Mouse (Mus musculus): ENCODE measurements around the gene Ddx46.
"Not testable (repeated sequence)": the region's sequence is repeated elsewhere in the genome, so short reads cannot be mapped to it uniquely, and the experiment has no call there.

Gene Ddx46

GRCm38 (mm10) chr13:55634639-55635127 is at the start of gene Ddx46:
TSS of gene Ddx46 (plus strand) at chr13:55635027.
- DNase-seq (ENCODE audit: low spot score), result peak; percentile 71

GRCm38 (mm10) chr13:55591961-55592490 is 42.8 kb upstream of the Ddx46 start:
- no peak for DNase-seq (ENCODE audit: low spot score)

- DNase-seq (ENCODE audit: low spot score), result peak; percentile 94
Measured at GRCm38 (mm10) chr13:55592512-55593253, 42.1 kb upstream of the Ddx46 start.

- no peak for DNase-seq (ENCODE audit: low spot score)
Measured at GRCm38 (mm10) chr13:55593254-55593747, 41.5 kb upstream of the Ddx46 start.

GRCm38 (mm10) chr13:55595375-55595774 is 39.5 kb upstream of the Ddx46 start:
- peak; percentile 68 for DNase-seq (ENCODE audit: low spot score)

- DNase-seq (ENCODE audit: low spot score), result no peak
Measured at GRCm38 (mm10) chr13:55596802-55597201, 38.0 kb upstream of the Ddx46 start.

DNA sequence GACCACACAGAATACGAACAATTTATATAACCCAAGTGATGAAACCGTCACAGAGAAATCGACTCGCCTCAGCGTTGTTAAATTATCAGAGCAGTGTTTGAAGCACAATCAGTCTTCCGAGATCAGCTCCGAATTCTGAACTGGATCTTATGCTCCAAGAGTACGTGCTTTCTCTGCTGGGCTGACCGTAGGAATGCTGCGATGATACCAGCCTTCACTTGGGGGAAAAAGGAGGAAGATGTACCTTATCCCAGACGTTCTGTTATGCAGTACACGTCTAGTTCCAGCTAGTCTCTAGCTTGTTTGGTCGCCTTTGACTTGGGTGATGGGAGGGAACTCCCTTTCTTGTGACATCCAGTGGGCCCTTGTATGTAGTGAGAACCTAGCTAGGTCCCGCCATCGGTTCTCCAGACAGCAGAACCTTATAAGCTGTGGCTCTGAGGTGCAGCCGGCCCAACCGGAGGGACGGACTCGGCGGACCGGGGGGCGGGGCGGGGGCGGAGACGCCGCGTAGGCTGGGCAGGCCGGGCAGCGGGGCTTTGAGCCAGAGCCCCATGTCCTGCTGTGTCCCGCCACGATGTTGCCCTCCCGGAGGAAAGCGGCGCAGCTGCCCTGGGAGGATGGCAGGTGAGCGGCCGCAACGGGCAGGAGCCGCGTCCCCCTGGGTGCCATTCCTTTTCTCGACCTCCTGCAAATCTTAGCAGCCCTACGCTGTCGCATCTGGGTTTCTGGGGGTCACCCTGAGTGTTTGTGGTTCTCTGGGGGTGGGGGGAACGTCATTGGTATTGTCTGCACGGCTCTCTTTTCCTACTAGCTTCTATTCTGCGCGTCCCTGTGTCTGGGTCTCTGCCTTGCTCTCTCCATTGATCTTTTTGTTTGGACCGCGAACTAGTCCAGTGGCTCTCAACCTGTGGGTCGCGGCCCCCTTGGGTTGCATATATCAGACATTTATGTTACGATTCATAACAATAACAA is 35.0 kb upstream of the Ddx46 start, which contains the start of gene B4galt7:
Gene B4galt7 (plus strand): TSS at position 331 of the 975 bp plus-strand sequence.
- peak; percentile 66 for DNase-seq (ENCODE audit: low spot score)

GRCm38 (mm10) chr13:55600657-55601056 is 34.2 kb upstream of the Ddx46 start:
- no peak for DNase-seq (ENCODE audit: low spot score)

DNA sequence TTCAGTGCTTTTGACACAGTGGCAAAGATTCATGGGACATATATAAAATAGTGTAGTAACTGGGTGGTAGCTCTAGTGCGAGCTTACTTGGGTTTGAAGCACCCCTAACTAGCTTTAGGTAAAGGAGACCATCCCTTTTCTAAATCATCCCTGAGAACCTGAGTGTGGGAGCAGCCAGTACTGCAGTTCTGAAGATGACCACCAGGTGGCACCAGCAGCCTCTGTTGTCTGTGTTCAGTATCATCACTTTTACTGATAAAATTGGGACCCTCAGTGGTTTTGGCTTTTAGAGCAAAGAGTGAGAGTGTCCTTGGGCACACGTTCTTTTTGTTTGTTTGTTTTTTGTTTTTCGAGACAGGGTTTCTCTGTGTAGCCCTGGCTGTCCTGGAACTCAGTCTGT is 33.2 kb upstream of the Ddx46 start:
- DNase-seq (ENCODE audit: low spot score), result peak; percentile 65

GRCm38 (mm10) chr13:55604606-55605005 is 30.2 kb upstream of the Ddx46 start:
- DNase-seq (ENCODE audit: low spot score), result no peak

DNA sequence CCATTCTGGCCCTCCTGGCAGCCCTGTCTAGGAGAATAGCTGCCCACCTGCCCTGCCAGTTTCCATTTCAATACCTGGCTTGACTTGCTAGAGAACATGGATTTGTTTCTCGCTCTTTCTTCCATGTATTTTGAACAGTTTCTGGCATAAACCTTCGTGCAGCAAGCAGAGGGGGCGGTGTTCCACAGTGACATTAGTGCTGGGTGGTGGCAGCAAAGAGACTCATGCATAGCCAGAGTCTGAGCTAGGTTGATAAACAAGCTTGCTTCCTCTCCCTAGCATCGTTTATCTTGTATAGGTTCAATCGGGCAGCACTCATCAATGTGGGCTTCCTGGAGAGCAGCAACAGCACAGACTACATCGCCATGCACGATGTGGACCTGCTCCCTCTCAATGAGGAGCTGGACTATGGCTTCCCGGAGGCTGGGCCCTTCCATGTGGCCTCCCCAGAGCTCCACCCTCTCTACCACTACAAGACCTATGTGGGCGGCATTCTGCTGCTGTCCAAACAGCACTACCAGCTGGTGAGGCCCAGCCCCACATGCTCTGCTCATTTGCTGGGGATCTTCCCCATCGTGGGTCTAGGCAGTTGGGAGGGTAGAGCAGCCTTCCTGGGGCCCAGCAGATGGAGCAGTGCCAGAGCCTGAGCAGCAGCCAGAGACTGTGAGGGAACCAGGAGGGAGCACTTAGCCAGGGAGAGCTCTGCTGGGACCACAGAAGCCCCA is 27.8 kb upstream of the Ddx46 start:
- DNase-seq (ENCODE audit: low spot score), result no peak

- no peak for DNase-seq (ENCODE audit: low spot score)
Measured at GRCm38 (mm10) chr13:55607624-55608006, 27.2 kb upstream of the Ddx46 start.

- DNase-seq (ENCODE audit: low spot score), result no peak
Measured at GRCm38 (mm10) chr13:55611996-55612395, 22.8 kb upstream of the Ddx46 start.

GRCm38 (mm10) chr13:55613471-55613870 is 21.4 kb upstream of the Ddx46 start:
- no peak for DNase-seq (ENCODE audit: low spot score)

DNA sequence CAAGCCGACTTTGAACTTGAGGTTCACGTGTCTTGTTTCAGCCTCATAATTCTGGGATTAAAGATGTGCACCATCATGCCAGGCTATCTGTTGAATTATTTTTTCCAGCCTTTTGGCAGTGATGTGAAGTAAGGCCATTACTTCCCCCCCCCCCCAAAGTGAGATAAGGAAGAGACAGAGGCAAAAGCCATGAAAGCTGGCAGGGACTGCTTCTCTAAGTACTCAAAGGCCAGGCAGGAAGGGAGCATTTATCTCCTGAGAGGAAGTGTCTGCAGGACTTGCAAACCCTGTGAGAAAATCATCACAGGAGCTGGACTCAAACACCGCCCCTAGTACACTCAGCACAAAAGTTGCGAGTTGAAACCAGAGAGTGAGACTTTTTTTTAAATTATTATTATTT is 15.5 kb upstream of the Ddx46 start:
- no peak for DNase-seq (ENCODE audit: low spot score)

DNA sequence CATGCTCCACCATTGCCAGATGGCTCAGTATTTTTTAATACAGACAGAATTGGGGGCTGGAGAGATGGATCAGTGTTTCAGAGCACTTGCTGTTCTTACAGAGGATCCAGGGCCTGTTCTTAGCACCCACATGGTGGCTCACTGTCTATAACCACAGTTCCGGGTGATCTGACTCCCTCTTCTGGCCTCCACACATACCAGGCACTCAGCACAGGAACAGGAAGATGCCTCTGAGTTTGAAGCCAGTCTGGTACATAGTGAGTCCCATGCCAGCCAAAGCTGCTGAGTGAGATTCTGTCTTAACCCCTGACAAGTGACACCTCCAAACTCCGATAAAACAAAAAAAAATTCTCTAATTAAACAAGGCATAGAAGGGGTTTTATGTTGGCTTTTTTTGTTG is 14.6 kb upstream of the Ddx46 start:
- DNase-seq (ENCODE audit: low spot score), result no peak

DNA sequence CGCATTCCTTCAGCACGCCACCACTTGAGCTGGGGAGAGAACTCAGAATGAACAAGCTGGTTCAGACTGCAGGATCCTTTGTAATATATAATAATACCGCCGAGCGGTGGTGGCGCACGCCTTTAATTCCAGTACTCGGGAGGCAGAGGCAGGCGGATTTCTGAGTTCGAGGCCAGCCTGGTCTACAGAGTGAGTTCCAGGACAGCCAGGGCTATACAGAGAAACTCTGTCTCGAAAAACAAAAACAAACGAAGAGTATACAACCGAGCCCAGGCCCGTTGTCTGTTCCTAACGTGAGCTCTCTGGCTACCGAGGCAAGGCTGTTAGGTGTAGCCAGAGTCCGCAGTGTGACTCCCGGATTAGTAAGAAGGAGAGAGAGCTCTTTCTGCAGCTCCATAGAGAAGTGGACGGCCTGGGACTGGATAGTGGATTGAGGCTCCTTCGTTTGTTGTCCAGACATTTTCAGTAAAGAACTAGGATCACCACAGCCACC is 12.6 kb upstream of the Ddx46 start:
- not testable (repeated sequence) for DNase-seq (ENCODE audit: low spot score)

DNA sequence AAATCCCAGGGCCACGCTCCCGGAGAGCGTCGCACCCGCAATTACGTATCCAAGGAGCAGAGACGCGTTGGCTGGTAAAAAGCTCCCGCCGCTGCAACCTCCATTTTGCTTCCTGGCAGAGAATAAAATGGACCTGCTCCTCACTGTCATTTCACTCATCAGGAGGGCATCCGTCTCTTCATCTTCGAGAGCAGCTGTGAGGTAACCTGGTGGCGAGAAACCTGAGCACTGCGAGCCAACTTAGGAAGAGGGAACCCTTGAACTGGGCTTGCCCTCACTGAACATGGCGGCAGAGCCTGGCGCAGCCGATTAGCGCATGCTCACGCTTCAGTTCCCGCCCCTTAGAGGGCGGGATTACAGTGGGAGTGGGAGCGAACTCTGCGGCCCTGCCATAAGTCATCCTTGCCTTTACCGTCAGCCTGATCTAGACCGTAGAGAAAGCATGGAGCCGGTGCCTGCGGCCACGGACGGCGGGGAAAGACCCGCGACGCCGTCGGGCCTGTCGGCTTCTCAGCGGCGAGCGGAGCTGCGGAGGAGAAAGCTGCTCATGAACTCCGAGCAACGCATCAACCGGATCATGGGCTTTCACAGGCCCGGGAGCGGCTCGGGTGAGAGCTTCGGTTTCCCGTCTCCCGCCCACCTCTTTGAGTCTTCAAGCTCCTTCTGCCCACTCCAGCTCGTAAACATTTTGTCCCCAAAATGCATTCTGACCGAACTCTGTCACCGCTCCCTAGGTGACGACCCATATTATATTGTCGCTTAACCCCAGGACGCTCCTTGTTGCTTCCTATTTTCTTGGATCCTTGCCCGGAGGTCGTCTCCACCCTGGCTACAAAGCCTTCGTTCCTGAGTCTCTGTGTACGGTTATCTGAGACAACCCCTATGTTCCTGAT is 11.9 kb upstream of the Ddx46 start, which contains the start of gene Caml:
Gene Caml (plus strand): TSS at position 357 of the 893 bp plus-strand sequence.
- DNase-seq (ENCODE audit: low spot score), result peak; percentile 84

DNA sequence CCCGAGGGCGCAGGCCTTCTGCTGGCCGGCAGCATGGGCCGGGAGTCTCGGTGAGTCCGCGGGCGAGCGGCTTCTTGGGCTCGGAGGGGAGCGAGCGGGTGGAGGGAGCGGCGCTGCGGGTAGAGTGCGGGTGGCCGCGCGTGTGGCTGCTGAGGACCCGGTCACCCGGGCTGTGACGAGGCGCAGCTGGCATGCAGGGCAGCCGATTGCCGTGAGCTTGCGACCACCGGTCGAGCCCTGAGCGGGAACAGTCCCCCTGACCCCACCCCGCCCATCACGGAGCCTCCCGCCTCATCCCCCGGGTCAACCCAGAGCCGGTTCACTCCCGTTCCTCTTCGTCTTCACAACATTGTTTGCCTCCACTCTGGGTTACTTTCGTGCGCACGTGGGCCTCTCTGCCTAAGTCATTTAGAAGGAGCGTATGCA is 332 bp downstream of the Ddx46 start:
- DNase-seq (ENCODE audit: low spot score), result no peak

Data from left cerebral cortex, adult 11 months (tissue).